Mouse (Mus musculus) heart, adult 18-20 months (tissue): ENCODE results near the gene Nckipsd. TPM values are rescaled to one million over a fixed set of nuclear protein-coding genes. Genes with fewer than 3 reads are reported as not detected.

ENCODE experiments used
- DNase-seq, 2 experiments: peaks; one replicate each; pipeline ENCODE4 v3.0.0; 2021 to 2022; ENCODE audit warnings: mixed read lengths in 1 of 2
- microRNA-seq, 2 experiments: library from miRNA; unstranded; fragments of <30 nt; microRNA quantifications; one replicate each; pipeline ENCODE4 v1.2.0; 2022
- total RNA-seq, 2 experiments: library from RNA; stranded (reverse); gene quantifications; 2 replicates each; pipeline ENCODE4 v1.2.3; 2021

Nckipsd gene
- total RNA-seq, 2 experiments from 2014 or later = 8.6 to 9.6 TPM

DNA sequence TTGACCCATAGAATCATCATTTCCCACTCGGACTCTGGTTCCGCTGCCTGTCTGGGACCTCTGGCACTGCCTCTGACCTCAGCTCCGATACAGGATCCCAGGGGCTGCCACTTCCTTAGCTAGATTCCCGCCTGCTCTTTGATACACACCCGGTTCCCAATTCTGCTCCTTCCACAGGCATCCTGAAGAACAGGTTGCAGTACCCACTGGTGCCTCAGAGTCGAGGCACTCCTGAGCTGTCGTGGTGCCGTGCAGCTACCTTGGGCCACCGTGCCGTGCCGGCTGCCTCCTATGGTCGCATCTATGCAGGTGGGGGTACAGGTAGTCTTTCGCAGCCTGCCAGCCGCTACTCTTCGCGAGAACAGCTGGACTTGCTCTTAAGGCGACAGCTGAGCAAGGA, 40.3 kb downstream of the Nckipsd start:
- no peak for DNase-seq

DNA sequence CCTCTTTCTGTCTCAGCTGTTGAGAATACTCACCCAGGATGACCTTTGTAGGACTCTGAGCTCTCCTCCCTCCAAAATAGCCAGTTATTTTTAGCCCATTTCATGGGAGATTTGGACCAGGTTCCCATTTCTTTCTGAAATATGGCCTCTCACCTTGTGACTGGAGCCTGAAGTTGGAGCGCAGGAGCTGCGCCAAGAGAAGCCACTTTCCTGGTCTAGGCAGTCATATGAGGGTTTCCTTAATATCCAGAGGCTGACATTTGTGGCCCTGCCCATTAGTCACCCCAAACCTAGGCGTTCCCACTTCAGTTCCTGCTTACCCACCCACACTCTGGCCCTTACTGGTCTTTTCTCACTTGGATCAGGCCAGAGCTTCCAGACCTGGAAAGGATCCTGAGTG, 44.8 kb downstream of the Nckipsd start, which contains the start of gene Slc26a6:
Slc26a6 (plus strand) TSS at position 308 of the 400 bp plus-strand sequence.
- DNase-seq = peak; percentile 71 to 76

DNA sequence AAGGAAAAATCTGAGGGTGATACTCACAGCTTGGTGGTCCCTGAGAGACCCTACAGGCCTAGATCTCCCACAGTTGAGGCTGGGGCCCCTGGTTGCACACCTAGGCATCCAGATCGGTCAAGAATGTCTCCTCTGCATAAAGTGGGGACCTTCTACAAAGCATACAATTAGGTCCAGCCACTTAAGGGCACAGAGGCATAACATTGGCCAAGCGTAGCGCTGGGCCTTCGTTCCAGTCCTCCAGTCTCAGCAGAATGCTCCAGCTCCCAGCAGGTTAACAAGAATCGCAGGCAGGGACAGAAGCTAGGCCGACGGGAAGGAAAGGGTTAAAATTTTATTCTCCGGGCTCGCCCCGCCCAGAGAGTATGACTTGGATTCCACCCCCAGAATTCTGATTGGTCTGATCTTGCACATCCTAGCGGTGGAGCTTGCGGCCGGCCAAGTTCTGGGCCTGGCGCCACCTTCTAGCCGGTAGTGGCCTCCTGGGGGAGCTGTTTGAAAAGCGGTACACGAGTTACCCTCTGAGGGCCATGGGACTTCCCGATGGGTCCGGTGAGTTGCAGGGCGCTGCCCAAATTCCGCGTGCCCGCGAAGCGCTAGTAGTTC, 45.6 kb downstream of the Nckipsd start:
- DNase-seq = peak; percentile 94 to 97

DNA sequence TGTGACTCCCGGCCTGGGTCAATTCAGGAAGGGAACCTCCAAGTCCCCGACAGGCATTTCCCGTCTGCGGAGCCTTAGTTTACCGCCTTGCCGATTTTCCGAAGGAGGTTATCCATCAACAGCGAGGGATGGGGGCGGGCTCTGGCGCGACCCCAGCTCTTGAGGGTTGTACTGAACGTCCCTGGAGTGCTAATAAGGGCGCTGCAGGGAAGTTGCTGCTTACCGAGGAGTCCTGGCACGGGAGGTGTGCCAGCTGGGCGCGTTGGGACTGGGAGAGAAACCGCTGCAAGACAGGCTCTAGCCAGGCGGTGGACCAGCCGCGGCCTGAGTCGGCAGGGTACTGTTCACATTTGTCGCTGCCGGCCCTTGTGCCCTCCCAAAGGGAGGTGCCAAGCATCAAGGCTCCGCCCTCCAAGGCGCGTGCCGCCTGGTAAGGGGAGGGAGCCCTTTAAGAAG, 46.1 kb downstream of the Nckipsd start:
- peak; percentile 89 to 91 for DNase-seq

DNA sequence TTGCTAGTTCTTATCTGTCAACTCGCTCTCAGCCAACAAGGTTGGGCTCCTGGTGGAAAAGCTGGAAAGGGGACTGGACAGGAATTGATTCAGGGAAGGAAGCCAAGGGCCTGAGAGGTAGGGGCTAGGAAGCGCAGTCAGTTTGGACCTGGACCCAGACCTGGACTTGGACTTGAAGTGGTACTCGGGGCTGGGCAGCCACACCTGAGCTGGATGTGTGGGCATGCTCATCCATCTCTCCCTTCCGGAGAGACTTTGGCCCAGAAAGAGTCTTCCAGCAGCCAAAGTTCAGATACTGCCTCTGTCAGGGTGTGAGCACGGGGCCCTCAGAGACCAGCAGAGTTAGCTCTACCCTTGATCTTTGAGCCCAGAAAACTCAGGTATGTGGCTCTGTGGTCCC, 47.2 kb downstream of the Nckipsd start:
- peak; percentile 26 to 40 for DNase-seq

DNA sequence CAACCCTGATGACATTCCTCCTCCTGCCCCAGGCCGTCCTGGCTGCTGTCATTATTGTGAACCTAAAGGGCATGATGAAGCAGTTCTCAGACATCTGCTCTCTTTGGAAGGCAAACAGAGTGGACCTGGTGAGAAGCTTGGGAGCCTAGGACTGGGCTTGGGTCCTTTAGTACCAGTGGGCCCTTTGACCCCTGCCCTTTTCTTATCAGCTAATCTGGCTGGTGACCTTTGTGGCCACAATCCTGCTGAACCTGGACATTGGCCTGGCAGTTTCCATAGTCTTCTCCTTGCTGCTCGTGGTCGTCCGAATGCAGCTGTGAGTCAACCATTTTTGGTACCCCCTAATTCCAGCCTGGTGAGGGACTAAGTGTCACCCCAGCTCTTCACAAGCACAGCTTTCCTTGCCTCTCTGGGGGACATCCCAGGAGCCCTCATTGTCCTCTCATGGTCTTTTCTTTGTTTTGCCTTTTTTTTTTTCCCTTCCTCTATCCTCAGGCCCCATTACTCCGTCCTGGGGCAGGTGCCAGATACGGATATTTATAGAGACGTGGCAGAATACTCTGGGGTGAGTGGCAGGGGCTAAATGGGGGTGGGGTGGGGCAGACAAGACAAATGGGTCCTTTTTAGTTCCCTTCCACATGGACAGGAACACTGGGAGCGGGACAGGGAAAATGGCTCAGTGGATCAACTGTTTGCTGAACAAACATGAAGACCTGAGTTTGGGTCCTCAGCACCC, 50.8 kb downstream of the Nckipsd start:
- DNase-seq = peak; percentile 54

Small RNA genes lying within 50 kb of the gene (microRNA-seq; reads per million reads assigned to microRNA genes)
- gene Gm23156 = 0 reads per million in 2 experiments

Other genes starting within 250 kb of the Nckipsd start
- 10 to 100 TPM; 48.3 to 49.7 TPM for gene Impdh2, start 248.1 kb upstream of the Nckipsd start, total RNA-seq
- gene Ndufaf3, start 240.9 kb upstream of the Nckipsd start, total RNA-seq = 10 to 100 TPM; 67.0 to 72.6 TPM
- 10 to 100 TPM; 21.3 to 21.9 TPM for gene Dalrd3, start 238.5 kb upstream of the Nckipsd start, total RNA-seq
- 10 to 100 TPM; 10.9 to 12.6 TPM for gene Wdr6, start 229.6 kb upstream of the Nckipsd start, total RNA-seq
- gene P4htm, start 210.7 kb upstream of the Nckipsd start, total RNA-seq = 10 to 100 TPM; 12.6 to 14.0 TPM
- 10 to 100 TPM; 40.6 to 42.7 TPM for gene Arih2, start 159.0 kb upstream of the Nckipsd start, total RNA-seq
- 100 to 1,000 TPM; 214 to 233 TPM for gene Slc25a20, start 146.3 kb upstream of the Nckipsd start, total RNA-seq
- 10 to 100 TPM; 76.2 to 79.9 TPM for gene Prkar2a, start 119.1 kb upstream of the Nckipsd start, total RNA-seq
- gene Ip6k2, start 24.6 kb upstream of the Nckipsd start, total RNA-seq = 10 to 100 TPM; 16.7 to 24.8 TPM
- under 1 TPM in 1 of 2 experiments, not detected in 1; 0.03 TPM for gene Celsr3, start 18.0 kb downstream of the Nckipsd start, total RNA-seq
- gene Slc26a6, start 44.9 kb downstream of the Nckipsd start, total RNA-seq = 10 to 100 TPM; 19.6 to 19.8 TPM
- not detected for gene Tmem89, start 106.3 kb downstream of the Nckipsd start, total RNA-seq
- gene Uqcrc1, start 128.3 kb downstream of the Nckipsd start, total RNA-seq = 1,000 to 10,000 TPM; 2,230 to 2,333 TPM
- gene Col7a1, start 145.2 kb downstream of the Nckipsd start, total RNA-seq = under 1 TPM; 0.31 to 0.60 TPM
- gene Ucn2, start 177.6 kb downstream of the Nckipsd start, total RNA-seq = not detected
- gene Pfkfb4, start 183.4 kb downstream of the Nckipsd start, total RNA-seq = 1 to 10 TPM; 1.3 to 1.6 TPM
- 10 to 100 TPM; 31.4 to 55.0 TPM for gene Shisa5, start 230.2 kb downstream of the Nckipsd start, total RNA-seq